Mouse (Mus musculus): ENCODE data around the gene Pacsin3. TPM values are rescaled to one million over a fixed set of nuclear protein-coding genes. Genes with fewer than 3 reads are reported as not detected.
A peak's percentile ranks its signal among the peaks of the same experiment; 100 is the strongest.

Pacsin3 gene
- total RNA-seq, 1 experiment from 2014 or later = 55.2 TPM

DNA sequence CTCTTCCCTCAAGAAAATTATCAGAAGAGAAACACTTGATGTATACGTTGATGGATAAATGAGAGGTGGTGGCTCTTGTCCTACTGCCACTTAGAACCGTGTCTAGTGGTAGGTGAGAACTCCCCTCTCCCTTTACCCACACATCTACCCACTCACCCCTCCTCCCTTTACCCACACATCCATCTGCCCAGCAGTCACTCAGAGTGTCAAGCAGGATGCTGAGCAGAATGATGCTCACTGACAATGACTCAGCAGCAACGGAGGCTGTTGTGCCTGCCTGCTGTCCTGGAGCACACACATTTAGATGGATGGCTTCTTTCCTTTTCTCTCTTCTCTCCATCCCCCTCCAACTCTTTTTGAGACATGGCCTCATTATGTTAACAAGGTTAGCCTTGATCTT, 47.1 kb downstream of the Pacsin3 start:
- no peak for DNase-seq

DNA sequence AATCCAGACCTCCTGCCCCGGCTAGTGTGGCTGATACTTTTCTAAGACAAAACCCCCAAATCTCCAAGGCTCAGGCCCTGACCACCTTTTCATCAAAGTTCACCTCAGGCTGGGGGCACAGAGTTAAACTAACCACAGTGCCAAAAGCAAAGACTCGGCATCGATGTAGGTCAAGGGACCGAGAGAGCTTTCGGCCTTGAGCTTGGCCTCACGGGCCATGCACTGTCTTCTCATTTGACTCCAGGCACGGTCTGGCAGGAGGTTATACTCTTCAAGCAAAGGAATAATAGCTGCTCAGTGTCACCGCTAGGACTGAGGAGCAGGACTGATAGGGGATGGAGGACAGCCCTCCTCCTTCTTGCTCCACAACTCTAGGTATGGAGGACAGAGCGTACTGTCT, 50.2 kb downstream of the Pacsin3 start:
- peak; percentile 39 for DNase-seq

- no peak for DNase-seq
Measured at GRCm38 (mm10) chr2:91306589-91306988, 50.8 kb downstream of the Pacsin3 start.

DNA sequence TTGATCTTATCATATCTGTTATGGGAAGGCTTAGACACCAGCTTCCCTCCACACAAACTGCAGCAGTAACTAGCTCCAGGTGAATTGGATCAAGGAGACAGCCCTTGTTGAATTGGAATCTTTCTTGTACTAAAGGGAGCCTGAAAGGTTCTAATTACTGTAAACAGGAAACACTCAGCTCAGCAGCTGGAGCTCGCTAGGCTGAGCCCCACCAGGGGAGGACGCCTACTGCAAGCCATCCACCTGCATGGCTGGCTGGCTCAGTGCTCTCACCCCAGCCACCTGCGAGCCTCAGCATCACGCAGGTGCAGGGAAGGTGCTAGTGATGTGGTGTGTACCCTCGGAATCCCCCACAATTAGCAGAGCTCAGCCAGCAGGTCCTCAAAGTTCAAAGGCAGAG, 52.9 kb downstream of the Pacsin3 start:
- DNase-seq = no peak

GRCm38 (mm10) chr2:91309546-91309945, 53.8 kb downstream of the Pacsin3 start:
- no peak for DNase-seq

DNA sequence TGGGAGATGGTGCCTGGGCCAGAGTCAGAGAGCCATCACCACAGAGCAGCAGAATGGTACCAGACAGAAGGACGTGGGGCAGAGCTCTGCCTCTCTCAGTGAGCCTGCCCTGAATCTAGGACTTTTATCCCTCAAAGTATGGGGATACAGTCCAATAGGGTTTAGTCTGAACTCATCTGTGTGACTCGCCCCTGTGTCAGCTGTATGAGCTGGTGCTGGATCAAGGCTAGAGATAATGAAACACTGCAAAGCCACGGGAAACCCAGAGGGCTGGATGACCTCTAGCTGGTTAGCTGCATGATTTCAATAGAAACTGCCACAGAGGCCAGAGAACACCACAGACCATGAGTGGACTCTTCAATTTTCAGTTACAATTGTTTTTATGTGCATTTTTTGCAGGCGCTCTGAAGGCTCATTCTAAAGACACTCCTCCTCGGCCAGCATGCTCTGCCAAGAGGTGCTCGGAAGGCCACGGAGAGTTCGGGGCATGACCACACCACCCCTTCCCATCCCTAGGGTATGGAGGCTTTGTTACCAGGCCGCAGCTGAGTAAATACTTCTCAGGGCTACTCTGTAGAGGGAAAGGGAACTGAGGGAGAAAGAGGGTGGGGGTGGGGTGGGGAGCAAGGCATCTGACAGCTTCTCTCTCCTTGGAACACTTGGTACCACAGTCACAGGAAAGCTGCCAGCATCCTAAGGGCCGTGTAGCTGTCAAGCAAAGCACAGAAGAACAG, 57.0 kb downstream of the Pacsin3 start:
- DNase-seq = peak; percentile 60

DNA sequence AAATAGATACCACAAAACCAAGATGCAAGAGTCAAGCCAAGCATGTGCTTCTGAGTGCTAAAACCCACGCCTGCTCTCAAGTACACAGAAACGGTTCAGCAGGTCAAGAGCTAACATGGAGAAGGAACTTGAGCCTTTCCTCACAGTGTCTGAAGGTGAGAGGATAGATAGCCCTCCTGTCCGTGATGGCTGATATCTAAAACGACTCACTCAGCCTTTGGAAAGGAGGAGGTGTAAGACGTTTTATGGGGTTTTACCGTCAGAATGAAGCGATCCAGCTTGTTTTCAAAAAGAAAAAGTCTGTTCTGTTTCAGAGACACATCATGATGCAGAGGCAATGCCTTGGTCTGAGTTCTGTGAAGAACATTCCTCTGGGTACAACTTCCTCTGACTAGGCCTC, 58.4 kb downstream of the Pacsin3 start:
- no peak for DNase-seq

Other genes starting within 250 kb of the Pacsin3 start
- gene Rapsn, start 220.3 kb upstream of the Pacsin3 start, total RNA-seq (2021) = 1.4 and 2.4 TPM in 2 replicates
- 179 and 190 TPM in 2 replicates for gene Psmc3, start 201.9 kb upstream of the Pacsin3 start, total RNA-seq (2021)
- 24.1 and 27.3 TPM in 2 replicates for gene Slc39a13, start 185.5 kb upstream of the Pacsin3 start, total RNA-seq (2021)
- gene Spi1, start 173.6 kb upstream of the Pacsin3 start, total RNA-seq (2021) = 2.9 and 5.4 TPM in 2 replicates
- 0.15 TPM in 1 of 2 replicates, not detected in the other for gene Mybpc3, start 137.8 kb upstream of the Pacsin3 start, total RNA-seq (2021)
- gene Madd, start 72.1 kb upstream of the Pacsin3 start, total RNA-seq (2021) = 18.8 and 26.1 TPM in 2 replicates
- gene Nr1h3, start 53.1 kb upstream of the Pacsin3 start, total RNA-seq (2021) = 41.7 and 45.0 TPM in 2 replicates
- gene Acp2, start 53.1 kb upstream of the Pacsin3 start, total RNA-seq (2021) = 34.4 and 39.4 TPM in 2 replicates
- gene Ddb2, start 19.0 kb upstream of the Pacsin3 start, total RNA-seq (2021) = 10.0 and 12.1 TPM in 2 replicates
- gene Arfgap2, start 9.0 kb downstream of the Pacsin3 start, total RNA-seq (2021) = 82.6 and 83.6 TPM in 2 replicates
- 14.9 TPM in 2 replicates for gene 1110051M20Rik, start 188.8 kb downstream of the Pacsin3 start, total RNA-seq (2021)
- gene Lrp4, start 201.6 kb downstream of the Pacsin3 start, total RNA-seq (2021) = 5.2 and 5.3 TPM in 2 replicates

All from adrenal gland, postnatal 14 days (tissue).